In genomic region chr5:146832769-146833448, GRCm38 (mm10) we compare ENCODE assay signal across 8 mouse cellular contexts. TPM values are rescaled to one million over a fixed set of nuclear protein-coding genes. Genes with fewer than 3 reads are reported as not detected.
DNase-seq lines count a peak whose midpoint lies in the region; ATAC-seq and TF ChIP-seq lines count a peak whose summit lies in the region.

Rpl21 (plus strand) TSS chr5:146832890.

- TF ChIP-seq CTCF in heart, adult 2 months (IDR thresholded peaks at IDR 0.05) = no peak

- TF ChIP-seq EP300 in heart, adult 2 months (IDR thresholded peaks at IDR 0.05; ENCODE audit: insufficient read depth, low read depth, low read length) = peak; percentile 69

- peaks cover 40% of the 10 kb centered on the region for H3K36me3 ChIP-seq in embryonic facial prominence, embryonic 14.5 days (ENCODE audit: control insufficient read depth, insufficient read depth, low read length)
- peaks cover 17% of the 10 kb centered on the region for H3K36me3 ChIP-seq in heart, adult 2 months (ENCODE audit: control insufficient read depth, insufficient read depth, low read length)
- H3K36me3 ChIP-seq in limb, embryonic 13.5 days = peaks cover 39% of the 10 kb centered on the region
- H3K36me3 ChIP-seq in midbrain, embryonic 16.5 days (ENCODE audit: control insufficient read depth, insufficient read depth, low read length) = peaks cover 16% of the 10 kb centered on the region

- H3K27ac ChIP-seq in embryonic facial prominence, embryonic 14.5 days (replicated peaks; ENCODE audit: low read depth, low read length) = peak within 1 kb of the TSS; percentile 88
- H3K27ac ChIP-seq in heart, adult 2 months = peak within 1 kb of the TSS; percentile 100
- H3K27ac ChIP-seq in limb, embryonic 13.5 days = peak within 1 kb of the TSS; percentile 75
- peak within 1 kb of the TSS; percentile 94 for H3K27ac ChIP-seq in midbrain, embryonic 16.5 days (ENCODE audit: low read length)

- H3K4me2 ChIP-seq in embryonic facial prominence, embryonic 14.5 days (ENCODE audit: low read depth, low read length) = peak within 1 kb of the TSS; percentile 91
- H3K4me2 ChIP-seq in limb, embryonic 13.5 days (replicated peaks) = peak within 1 kb of the TSS; percentile 85
- peak within 1 kb of the TSS; percentile 76 for H3K4me2 ChIP-seq in midbrain, embryonic 16.5 days (ENCODE audit: low read length)

- intact Hi-C loops in heart, adult 2 months (cut with DNase I) = loop anchor here (1.0 to 10.0 kb wide), 5 partner anchors 12 to 242 kb away; partner anchors contain the start of genes Lnx2, Polr1d, Rasl11a and Usp12

- H3K9me3 ChIP-seq in embryonic facial prominence, embryonic 14.5 days (ENCODE audit: control insufficient read depth, low read length) = no peaks in the 10 kb centered on the region
- no peaks in the 10 kb centered on the region for H3K9me3 ChIP-seq in limb, embryonic 13.5 days
- H3K9me3 ChIP-seq in midbrain, embryonic 16.5 days (replicated peaks; ENCODE audit: control insufficient read depth, low read length, poor library complexity, severe bottlenecking) = no peaks in the 10 kb centered on the region

- H3K4me3 ChIP-seq in embryonic facial prominence, embryonic 14.5 days (ENCODE audit: low read depth, low read length) = peak within 1 kb of the TSS; percentile 97
- peak within 1 kb of the TSS; percentile 65 for H3K4me3 ChIP-seq in heart, adult 2 months
- peak within 1 kb of the TSS; percentile 73 for H3K4me3 ChIP-seq in limb, embryonic 13.5 days
- peak within 1 kb of the TSS; percentile 88 for H3K4me3 ChIP-seq in midbrain, embryonic 16.5 days (ENCODE audit: low read depth, low read length)

- ATAC-seq in embryonic facial prominence, embryonic 14.5 days (ENCODE audit: low read depth) = peak; percentile 99
- peak; percentile 98 for ATAC-seq in limb, embryonic 13.5 days (ENCODE audit: low FRiP score, low read depth)
- peak; percentile 98 for ATAC-seq in midbrain, embryonic 16.5 days

- peak; percentile 94 for DNase-seq in 3T3-L1 (ENCODE audit: low read depth, low spot score)
- peak; percentile 86 to 90 for DNase-seq in adrenal gland, postnatal 4 days (ENCODE audit: low spot score in 2 of 2)
- peak; percentile 98 for DNase-seq in embryonic facial prominence, embryonic 14.5 days (ENCODE audit: low spot score)
- peak; percentile 96 to 97 for DNase-seq in heart, adult 2 months
- peak; percentile 93 to 94 for DNase-seq in kidney, adult 8-10 months
- peak; percentile 95 to 100 for DNase-seq in spleen, postnatal 10 days (ENCODE audit: low spot score in 2 of 2)

- WGBS in embryonic facial prominence, embryonic 14.5 days = 0% methylated on average over 48 of the region's 60 CpGs
- under 1% methylated on average over 60 of the region's 60 CpGs for WGBS in heart, adult 2 months
- under 1% methylated on average over 56 of the region's 60 CpGs for WGBS in limb, embryonic 13.5 days
- under 1% methylated on average over 60 of the region's 60 CpGs for WGBS in midbrain, embryonic 16.5 days

- no peaks in the 10 kb centered on the region for H3K27me3 ChIP-seq in embryonic facial prominence, embryonic 14.5 days (replicated peaks; ENCODE audit: control insufficient read depth, insufficient read depth, low read length)
- H3K27me3 ChIP-seq in heart, adult 2 months (ENCODE audit: control insufficient read depth, insufficient read depth, low read length) = no peaks in the 10 kb centered on the region
- no peaks in the 10 kb centered on the region for H3K27me3 ChIP-seq in limb, embryonic 13.5 days
- H3K27me3 ChIP-seq in midbrain, embryonic 16.5 days (ENCODE audit: control insufficient read depth, insufficient read depth, low read depth, low read length) = no peaks in the 10 kb centered on the region

- peaks cover 10% of the 10 kb centered on the region; the same call in 1 of the 2 replicates for H3K4me1 ChIP-seq in embryonic facial prominence, embryonic 14.5 days (ENCODE audit: control insufficient read depth, insufficient read depth, low read length)
- H3K4me1 ChIP-seq in heart, adult 2 months (ENCODE audit: control insufficient read depth, insufficient read depth, low read length) = peaks cover 2% of the 10 kb centered on the region; the same call in 1 of the 2 replicates
- peaks cover 20% of the 10 kb centered on the region for H3K4me1 ChIP-seq in limb, embryonic 13.5 days
- H3K4me1 ChIP-seq in midbrain, embryonic 16.5 days (ENCODE audit: control insufficient read depth, insufficient read depth, low read length) = peaks cover 12% of the 10 kb centered on the region

- peak; percentile 94 for TF ChIP-seq POLR2A in heart, adult 2 months (IDR thresholded peaks at IDR 0.05; ENCODE audit: insufficient read depth, low read depth, low read length)

- no peaks in the 10 kb centered on the region for H3K79me2 ChIP-seq in heart, adult 2 months (replicated peaks; ENCODE audit: control insufficient read depth, insufficient read depth, low read length)

- peak within 1 kb of the TSS; percentile 97 for H3K9ac ChIP-seq in embryonic facial prominence, embryonic 14.5 days (ENCODE audit: low read depth, low read length)
- H3K9ac ChIP-seq in heart, adult 2 months (ENCODE audit: low read depth, low read length) = peak within 1 kb of the TSS; percentile 94
- peak within 1 kb of the TSS; percentile 95 for H3K9ac ChIP-seq in limb, embryonic 13.5 days
- H3K9ac ChIP-seq in midbrain, embryonic 16.5 days (ENCODE audit: low read depth, low read length) = peak within 1 kb of the TSS; percentile 98

RNA-seq across cellular contexts. Expression of gene Rpl21, which starts in this region (rescaled TPM):
- 100 to 1,000 TPM; 378 to 411 TPM for total RNA-seq in adrenal gland, postnatal 4 days (2021)
- polyA plus RNA-seq in embryonic facial prominence, embryonic 14.5 days (2014; fragmentation: Nextera tagmentation; extraction: Ambion mirVana) = 666 and 723 TPM in 2 replicates
- 100 to 1,000 TPM; 119 to 143 TPM for total RNA-seq in heart, adult 2 months (2021)
- polyA plus RNA-seq in heart, adult 2 months (2012; rRNA removed) = 44.4 and 61.1 TPM in 2 replicates
- 522 and 540 TPM in 2 replicates for polyA plus RNA-seq in limb, embryonic 13.5 days (2015; fragmentation: Nextera tagmentation; extraction: Ambion mirVana)
- polyA plus RNA-seq in midbrain, embryonic 16.5 days (2015; fragmentation: Nextera tagmentation; extraction: Ambion mirVana) = 300 and 310 TPM in 2 replicates

Comparison
In these comparisons a context has a peak if more than half of its experiments do, and no peak if none do; other contexts are left out.
1. Peak in every context shown above with its lines: DNase-seq, ATAC-seq, H3K4me3 ChIP-seq and H3K27ac ChIP-seq.